Mouse (Mus musculus) neutrophil, adult 65 days (primary cell): ENCODE measurements around the gene Ccn1. TPM values are rescaled to one million over a fixed set of nuclear protein-coding genes. Genes with fewer than 3 reads are reported as not detected.

Experiments used
- total RNA-seq: library from RNA; stranded (reverse); gene quantifications from 2 replicates; pipeline ENCODE4 v1.2.4, GENCODE M21; 2023

The Ccn1 gene
- 0.76 and 1.1 TPM in 2 replicates for total RNA-seq

DNA sequence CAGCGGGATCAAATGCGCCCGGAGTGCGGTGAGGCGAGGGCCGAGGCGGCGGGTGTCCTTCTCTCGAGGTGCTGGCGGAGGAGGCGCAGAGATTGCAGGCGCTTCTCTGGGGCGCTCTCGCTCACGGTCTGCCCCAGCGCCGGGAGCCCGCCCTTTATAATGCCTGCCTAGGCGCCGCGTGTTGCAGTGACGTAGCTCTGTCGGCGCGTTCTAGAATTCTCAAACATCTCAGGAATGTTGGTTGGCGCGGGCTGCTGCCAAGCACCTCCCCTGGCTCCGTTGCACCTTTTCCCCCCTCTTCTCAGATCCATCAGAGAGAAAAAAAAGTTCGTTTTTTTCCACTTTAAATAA is at the start of gene Ccn1:
Gene Ccn1 (minus strand): TSS at position 130 of the 351 bp plus-strand sequence.

Other genes starting within 250 kb of the Ccn1 start
- 3.1 and 4.0 TPM in 2 replicates for gene Znhit6, start 73.8 kb downstream of the Ccn1 start, total RNA-seq
- gene Ddah1, start 108.7 kb upstream of the Ccn1 start, total RNA-seq = not detected in 2 replicates